Mouse (Mus musculus) limb, embryonic 11.5 days (tissue): ENCODE measurements around the gene Pde4d. TPM values are rescaled to one million over a fixed set of nuclear protein-coding genes. Genes with fewer than 3 reads are reported as not detected.

Experiments
- ATAC-seq: fragments of 200-750 bp; cut with Nextera tagmentation; 2 replicates; pipeline ENCODE4 v1.8.0; 2017; ENCODE audit warnings: low read depth; ENCODE audit not compliant: insufficient number of reproducible peaks, low FRiP score, low TSS enrichment
- DNase-seq: peaks from one replicate; pipeline ENCODE4 v3.0.0-alpha.2; 2015; ENCODE audit warnings: low spot score
- H3K27ac ChIP-seq: fragments of 300-500 bp; sonication (generic); replicated peaks from 2 replicates; pipeline ENCODE4 v1.5.1; 2014; ENCODE audit warnings: low read depth, mild to moderate bottlenecking, low read length
- H3K27me3 ChIP-seq: fragments of 300-500 bp; sonication (generic); 2 replicates; pipeline ENCODE4 v1.6.1; 2014; ENCODE audit warnings: mild to moderate bottlenecking, low read length, mixed read lengths; ENCODE audit not compliant: control insufficient read depth, insufficient read depth
- H3K36me3 ChIP-seq: fragments of 300-500 bp; sonication (generic); 2 replicates; pipeline ENCODE4 v1.6.1; 2014; ENCODE audit warnings: mild to moderate bottlenecking, low read length, moderate library complexity, mixed read lengths; ENCODE audit not compliant: control insufficient read depth, insufficient read depth
- H3K4me1 ChIP-seq: fragments of 300-500 bp; sonication (generic); 2 replicates; pipeline ENCODE4 v1.6.1; 2014; ENCODE audit warnings: low read length, mixed read lengths; ENCODE audit not compliant: control insufficient read depth, insufficient read depth
- H3K4me2 ChIP-seq: fragments of 300-500 bp; sonication (generic); 2 replicates; pipeline ENCODE4 v1.6.1; 2014; ENCODE audit warnings: low read depth, mild to moderate bottlenecking, moderate library complexity; ENCODE audit not compliant: severe bottlenecking
- H3K4me3 ChIP-seq: fragments of 300-500 bp; sonication (generic); 2 replicates; pipeline ENCODE4 v1.5.1; 2014; ENCODE audit warnings: low read depth, low read length
- H3K9ac ChIP-seq: fragments of 300-500 bp; sonication (generic); 2 replicates; pipeline ENCODE4 v1.6.1; 2014; ENCODE audit warnings: mild to moderate bottlenecking, low read length
- H3K9me3 ChIP-seq: fragments of 300-500 bp; sonication (generic); 2 replicates; pipeline ENCODE4 v1.6.1; 2016; ENCODE audit warnings: low read length; ENCODE audit not compliant: control insufficient read depth
- WGBS: fragments of 180-500 bp; shearing (Covaris S2); extraction: QIAGEN DNeasy Blood & Tissue Kit; methylation state at CpG from one replicate; pipeline ENCODE4 v1.1.7; 2014; 5-methylcytosine and 5-hydroxymethylcytosine counted together
- polyA plus RNA-seq: library from polyadenylated mRNA; unstranded; fragments of >200 nt; fragmentation: Nextera tagmentation; extraction: Ambion mirVana; gene quantifications from 2 replicates; pipeline ENCODE4 v1.2.1, GENCODE M21; 2014

Pde4d gene
- polyA plus RNA-seq, 1 experiment from 2014 or later, result 13.3 TPM

- no peak overlapping the region for H3K9ac ChIP-seq
- no peaks in the 10 kb centered on the region for H3K9me3 ChIP-seq
- no peaks in the 10 kb centered on the region for H3K4me1 ChIP-seq
- DNase-seq, result no peak
- no peak for ATAC-seq
- H3K27ac ChIP-seq, result no peak overlapping the region
- no peak overlapping the region for H3K4me2 ChIP-seq
- H3K4me3 ChIP-seq, result no peak overlapping the region
- H3K27me3 ChIP-seq, result no peaks in the 10 kb centered on the region
- no peaks in the 10 kb centered on the region for H3K36me3 ChIP-seq
- WGBS, result 24% methylated on average over 5 of the region's 5 CpGs
These were observed 404.3 kb downstream of the Pde4d start for GRCm38 (mm10) chr13:108854090-108854489.

GRCm38 (mm10) chr13:108856776-108857435, 407.2 kb downstream of the Pde4d start:
- Histone ChIP-seq H3K27ac (no peak overlapping the region), H3K4me3 (no peak overlapping the region), H3K9me3 (no peaks in the 10 kb centered on the region), H3K4me2 (no peak overlapping the region), H3K9ac (no peak overlapping the region), H3K4me1 (no peaks in the 10 kb centered on the region), H3K36me3 (no peaks in the 10 kb centered on the region), H3K27me3 (no peaks in the 10 kb centered on the region)
- DNase-seq (no peak), ATAC-seq (no peak)
- 87% methylated on average over 6 of the region's 6 CpGs for WGBS

- Histone ChIP-seq H3K4me3 (no peak overlapping the region), H3K27ac (no peak overlapping the region), H3K9me3 (no peaks in the 10 kb centered on the region), H3K27me3 (no peaks in the 10 kb centered on the region), H3K9ac (no peak overlapping the region), H3K4me1 (no peaks in the 10 kb centered on the region), H3K4me2 (no peak overlapping the region), H3K36me3 (no peaks in the 10 kb centered on the region)
- WGBS, result 84% methylated on average over 3 of the region's 3 CpGs
- DNase-seq, result no peak
- ATAC-seq, result no peak
These were observed 409.6 kb downstream of the Pde4d start for GRCm38 (mm10) chr13:108859336-108859735.

GRCm38 (mm10) chr13:108860737-108861136, 411.0 kb downstream of the Pde4d start:
- no peak overlapping the region for H3K4me2 ChIP-seq
- H3K36me3 ChIP-seq, result no peaks in the 10 kb centered on the region
- no peaks in the 10 kb centered on the region for H3K9me3 ChIP-seq
- DNase-seq (no peak), ATAC-seq (no peak)
- H3K4me1 ChIP-seq, result no peaks in the 10 kb centered on the region
- H3K4me3 ChIP-seq, result no peak overlapping the region
- no peaks in the 10 kb centered on the region for H3K27me3 ChIP-seq
- H3K9ac ChIP-seq, result no peak overlapping the region
- H3K27ac ChIP-seq, result no peak overlapping the region
- WGBS, result 83% methylated on average over 7 of the region's 7 CpGs

GRCm38 (mm10) chr13:108861707-108862106, 412.0 kb downstream of the Pde4d start:
- Histone ChIP-seq H3K4me3 (no peak overlapping the region), H3K4me1 (no peaks in the 10 kb centered on the region), H3K27ac (no peak overlapping the region), H3K36me3 (no peaks in the 10 kb centered on the region), H3K4me2 (no peak overlapping the region), H3K9me3 (no peaks in the 10 kb centered on the region), H3K27me3 (no peaks in the 10 kb centered on the region), H3K9ac (no peak overlapping the region)
- DNase-seq (no peak), ATAC-seq (no peak)
- 89% methylated on average over 7 of the region's 7 CpGs for WGBS

GRCm38 (mm10) chr13:108862173-108862572, 412.4 kb downstream of the Pde4d start:
- H3K9ac ChIP-seq, result no peak overlapping the region
- WGBS, result 86% methylated on average over 5 of the region's 5 CpGs
- H3K36me3 ChIP-seq, result no peaks in the 10 kb centered on the region
- no peak overlapping the region for H3K4me2 ChIP-seq
- H3K4me3 ChIP-seq, result no peak overlapping the region
- H3K27me3 ChIP-seq, result no peaks in the 10 kb centered on the region
- H3K9me3 ChIP-seq, result no peaks in the 10 kb centered on the region
- no peak overlapping the region for H3K27ac ChIP-seq
- no peaks in the 10 kb centered on the region for H3K4me1 ChIP-seq
- ATAC-seq (no peak), DNase-seq (no peak)

- no peaks in the 10 kb centered on the region for H3K36me3 ChIP-seq
- no peak overlapping the region for H3K4me3 ChIP-seq
- H3K9ac ChIP-seq, result no peak overlapping the region
- H3K27ac ChIP-seq, result no peak overlapping the region
- H3K4me2 ChIP-seq, result no peak overlapping the region
- H3K4me1 ChIP-seq, result no peaks in the 10 kb centered on the region
- H3K27me3 ChIP-seq, result no peaks in the 10 kb centered on the region
- WGBS, result 86% methylated on average over 5 of the region's 5 CpGs
- ATAC-seq (no peak), DNase-seq (no peak)
- no peaks in the 10 kb centered on the region for H3K9me3 ChIP-seq
These were observed 450.4 kb downstream of the Pde4d start for GRCm38 (mm10) chr13:108900160-108900559.

GRCm38 (mm10) chr13:108905121-108905520, 455.4 kb downstream of the Pde4d start:
- no peaks in the 10 kb centered on the region for H3K4me1 ChIP-seq
- no peak overlapping the region for H3K4me2 ChIP-seq
- no peak for ATAC-seq

GRCm38 (mm10) chr13:108909193-108909592, 459.4 kb downstream of the Pde4d start:
- Histone ChIP-seq H3K4me2 (no peak overlapping the region), H3K9ac (no peak overlapping the region), H3K27me3 (no peaks in the 10 kb centered on the region), H3K4me1 (no peaks in the 10 kb centered on the region), H3K4me3 (no peak overlapping the region), H3K36me3 (no peaks in the 10 kb centered on the region), H3K9me3 (no peaks in the 10 kb centered on the region), H3K27ac (no peak overlapping the region)
- no peak for DNase-seq
- WGBS, result 93% methylated on average over 2 of the region's 2 CpGs
- no peak for ATAC-seq

More at GRCm38 (mm10) chr13:108905121-108905520, 455.4 kb downstream of the Pde4d start:
- no peak for DNase-seq
- H3K4me3 ChIP-seq, result no peak overlapping the region
- no peaks in the 10 kb centered on the region for H3K27me3 ChIP-seq
- no peaks in the 10 kb centered on the region for H3K36me3 ChIP-seq
- WGBS, result 58% methylated on average over 2 of the region's 2 CpGs
- no peak overlapping the region for H3K27ac ChIP-seq
- no peaks in the 10 kb centered on the region for H3K9me3 ChIP-seq
- no peak overlapping the region for H3K9ac ChIP-seq
